Mouse (Mus musculus) heart, adult 2 months (tissue): ENCODE measurements around the gene Isca1. TPM values are rescaled to one million over a fixed set of nuclear protein-coding genes. Genes with fewer than 3 reads are reported as not detected.
"Not testable (repeated sequence)": the region's sequence is repeated elsewhere in the genome, so short reads cannot be mapped to it uniquely, and the experiment has no call there.

Experiments used
- DNase-seq, 2 experiments: peaks; one replicate each; pipeline ENCODE4 v3.0.0; 2021
- H3K27ac ChIP-seq: fragments of 200-600 bp; 2 replicates; pipeline ENCODE4 v1.8.1; 2022
- H3K27me3 ChIP-seq: fragments of 200-500 bp; 2 replicates; pipeline ENCODE4 v1.6.1; 2012; ENCODE audit warnings: mild to moderate bottlenecking, low read length, inconsistent platforms, mixed read lengths; ENCODE audit not compliant: control insufficient read depth, insufficient read depth
- H3K36me3 ChIP-seq: fragments of 200-500 bp; 2 replicates; pipeline ENCODE4 v1.6.1; 2012; ENCODE audit warnings: low read length, inconsistent platforms; ENCODE audit not compliant: control insufficient read depth, insufficient read depth
- H3K4me1 ChIP-seq: fragments of 200-500 bp; 2 replicates; pipeline ENCODE4 v1.6.1; 2011; ENCODE audit warnings: low read length; ENCODE audit not compliant: control insufficient read depth, insufficient read depth
- H3K4me3 ChIP-seq: fragments of 200-600 bp; 2 replicates; pipeline ENCODE4 v1.8.1; 2022
- H3K79me2 ChIP-seq: fragments of 200-500 bp; replicated peaks from 2 replicates; pipeline ENCODE4 v1.6.1; 2012; ENCODE audit warnings: mild to moderate bottlenecking, inconsistent platforms, low read length, moderate library complexity, mixed read lengths; ENCODE audit not compliant: control insufficient read depth, insufficient read depth
- H3K9ac ChIP-seq: fragments of 200-500 bp; 2 replicates; pipeline ENCODE4 v1.6.1; 2012; ENCODE audit warnings: low read depth, mild to moderate bottlenecking, control low read depth, inconsistent platforms, low read length, mixed read lengths
- CTCF ChIP-seq: fragments of 200-600 bp; IDR thresholded peaks from 2 replicates; pipeline ENCODE4 v1.8.1; 2022; ENCODE audit warnings: antibody characterized with exemption, mild to moderate bottlenecking, moderate library complexity
- EP300 ChIP-seq: fragments of 200-500 bp; IDR thresholded peaks from 2 replicates; pipeline ENCODE4 v1.6.1; 2011; ENCODE audit warnings: low read depth, low read length, control low read depth; ENCODE audit not compliant: insufficient read depth
- POLR2A ChIP-seq: fragments of 200-500 bp; IDR thresholded peaks from 2 replicates; pipeline ENCODE4 v1.6.1; 2011; ENCODE audit warnings: mild to moderate bottlenecking, low read depth, low read length, control low read depth; ENCODE audit not compliant: insufficient read depth
- WGBS: fragments of 180-500 bp; shearing (Covaris S2); methylation state at CpG from one replicate; pipeline ENCODE4 v1.1.7; 2018; 5-methylcytosine and 5-hydroxymethylcytosine counted together
- intact Hi-C: fragments of 180-260 bp; cut with DNase I; formaldehyde crosslinking; loops from one replicate; pipeline ENCODE4 v1.15.1; 2025
- polyA plus RNA-seq: library from polyadenylated mRNA; depleted of rRNA; stranded (reverse); fragments of >200 nt; gene quantifications from 2 replicates; pipeline ENCODE4 v1.2.3, GENCODE M21; 2012
- total RNA-seq, 2 experiments: library from RNA; stranded (reverse); gene quantifications; 2 replicates each; pipeline ENCODE4 v1.2.3; 2021

Gene Isca1
- total and polyA plus RNA-seq, 3 experiments: 233 to 326 (median 239) TPM

DNA sequence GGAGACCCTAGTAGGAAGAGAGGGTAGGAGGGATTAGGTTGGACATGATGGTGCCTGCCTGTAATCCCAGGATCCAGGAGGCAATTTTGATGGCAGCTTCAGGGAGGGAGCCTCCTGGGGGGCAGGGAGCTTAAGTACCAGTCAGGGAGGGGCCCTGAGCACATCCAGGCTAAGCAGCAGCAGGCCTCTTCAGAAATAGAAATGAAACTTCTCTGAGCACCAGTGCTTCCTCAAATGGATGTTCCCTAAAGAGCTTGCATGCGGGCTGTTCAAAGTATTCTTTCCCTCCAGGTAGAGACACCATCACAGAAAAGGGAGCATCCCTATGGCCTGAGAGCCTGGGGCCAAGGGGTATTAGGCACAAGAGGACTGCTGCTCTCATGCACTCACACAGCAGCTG is 28.7 kb upstream of the Isca1 start:
- WGBS: 100% methylated on average over 1 of the region's 1 CpGs
- H3K79me2 ChIP-seq: no peaks in the 10 kb centered on the region; the same call in 1 of the 2 replicates
- H3K36me3 ChIP-seq: no peaks in the 10 kb centered on the region; the same call in none of the 2 replicates
- no peak overlapping the region for H3K9ac ChIP-seq
- no peaks in the 10 kb centered on the region for H3K4me1 ChIP-seq
- TF ChIP-seq POLR2A (no peak), CTCF (no peak), EP300 (no peak)
- intact Hi-C loops: no loop called here
- no peaks in the 10 kb centered on the region for H3K27me3 ChIP-seq
- no peak for DNase-seq
- H3K27ac ChIP-seq: no peak overlapping the region
- H3K4me3 ChIP-seq: no peak overlapping the region

GRCm38 (mm10) chr13:59796466-59796848 is 26.8 kb upstream of the Isca1 start:
- 93% methylated on average over 9 of the region's 9 CpGs for WGBS
- Histone ChIP-seq H3K4me1 (no peaks in the 10 kb centered on the region), H3K79me2 (no peaks in the 10 kb centered on the region; the same call in 1 of the 2 replicates)

GRCm38 (mm10) chr13:59795807-59796465 is 26.3 kb upstream of the Isca1 start:
- Histone ChIP-seq H3K79me2 (no peaks in the 10 kb centered on the region; the same call in 1 of the 2 replicates), H3K27ac (no peak overlapping the region), H3K4me1 (no peaks in the 10 kb centered on the region), H3K9ac (no peak overlapping the region), H3K27me3 (no peaks in the 10 kb centered on the region), H3K36me3 (peaks cover 3% of the 10 kb centered on the region), H3K4me3 (no peak overlapping the region)
- no peak for TF ChIP-seq CTCF
- TF ChIP-seq POLR2A: no peak
- intact Hi-C loops: no loop called here
- no peak for DNase-seq
- 92% methylated on average over 6 of the region's 6 CpGs for WGBS

More at GRCm38 (mm10) chr13:59796466-59796848, 26.8 kb upstream of the Isca1 start:
- TF ChIP-seq CTCF (no peak), EP300 (no peak), POLR2A (no peak)
- intact Hi-C loops: no loop called here
- H3K9ac ChIP-seq: no peak overlapping the region
- H3K36me3 ChIP-seq: peaks cover 3% of the 10 kb centered on the region
- no peak for DNase-seq
- no peak overlapping the region for H3K27ac ChIP-seq
- H3K4me3 ChIP-seq: no peak overlapping the region
- H3K27me3 ChIP-seq: no peaks in the 10 kb centered on the region

- intact Hi-C loops: no loop called here
- Histone ChIP-seq H3K36me3 (peaks cover 3% of the 10 kb centered on the region), H3K27me3 (no peaks in the 10 kb centered on the region), H3K79me2 (no peaks in the 10 kb centered on the region; the same call in 1 of the 2 replicates), H3K4me3 (no peak overlapping the region), H3K4me1 (no peaks in the 10 kb centered on the region), H3K9ac (no peak overlapping the region), H3K27ac (no peak overlapping the region)
- TF ChIP-seq CTCF (no peak), POLR2A (no peak)
- 93% methylated on average over 1 of the region's 1 CpGs for WGBS
- DNase-seq: no peak
Observed at GRCm38 (mm10) chr13:59794786-59795185, 25.2 kb upstream of the Isca1 start.

DNA sequence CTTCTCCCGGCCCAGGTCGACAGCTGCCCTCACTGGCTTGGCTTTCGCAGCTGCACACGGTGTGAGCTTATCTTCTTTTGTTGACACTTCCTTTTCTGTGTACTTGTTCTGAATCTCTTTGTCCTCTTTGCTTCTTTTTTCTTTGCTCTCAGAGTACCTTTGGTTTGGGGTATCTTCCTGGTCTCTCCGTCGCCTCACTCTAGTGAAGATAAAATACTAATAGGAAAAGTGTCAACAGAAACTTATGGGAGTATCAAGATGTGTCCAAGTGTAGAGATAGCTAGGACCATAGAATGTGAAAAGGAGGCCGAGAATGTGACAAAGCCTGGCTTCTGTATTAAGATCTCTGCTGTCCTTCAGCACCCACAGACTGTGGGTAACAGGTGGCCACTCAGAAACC is 12.5 kb upstream of the Isca1 start, which contains the start of gene Gm49354:
Gene Gm49354, minus strand, starts transcription at position 101 of the 400 bp plus-strand sequence.
- H3K36me3 ChIP-seq: no peaks in the 10 kb centered on the region; the same call in 1 of the 2 replicates
- 82% methylated on average over 7 of the region's 7 CpGs for WGBS
- H3K4me3 ChIP-seq: no peak within 1 kb of the TSS
- no peaks in the 10 kb centered on the region for H3K4me1 ChIP-seq
- no peak for DNase-seq
- intact Hi-C loops: no loop called here
- no peak within 1 kb of the TSS for H3K27ac ChIP-seq
- no peak within 1 kb of the TSS for H3K9ac ChIP-seq
- no peaks in the 10 kb centered on the region; the same call in 1 of the 2 replicates for H3K79me2 ChIP-seq
- no peaks in the 10 kb centered on the region for H3K27me3 ChIP-seq
- TF ChIP-seq EP300 (no peak), CTCF (no peak), POLR2A (no peak)

GRCm38 (mm10) chr13:59779744-59780264 is 10.2 kb upstream of the Isca1 start:
- not testable (repeated sequence) for H3K4me1 ChIP-seq, H3K27me3 ChIP-seq, H3K79me2 ChIP-seq, H3K9ac ChIP-seq, DNase-seq, H3K36me3 ChIP-seq, H3K4me3 ChIP-seq, H3K27ac ChIP-seq
- intact Hi-C loops: loop anchor here (2.0 kb wide), 1 partner anchor 33 kb away; no protein-coding TSS in a partner anchor
- TF ChIP-seq CTCF: peak; percentile 60
- WGBS: 93% methylated on average over 1 of the region's 1 CpGs
